Mouse (Mus musculus) heart, embryonic 10.5 days (tissue): ENCODE measurements around the gene Sv2c. TPM values are rescaled to one million over a fixed set of nuclear protein-coding genes. Genes with fewer than 3 reads are reported as not detected.

ENCODE experiments used
- DNase-seq: peaks from one replicate; pipeline ENCODE4 v3.0.0-alpha.2; 2017; ENCODE audit warnings: low spot score
- H3K27ac ChIP-seq: fragments of 300-500 bp; sonication (generic); 2 replicates; pipeline ENCODE4 v1.5.1; 2016; ENCODE audit warnings: mild to moderate bottlenecking
- H3K27me3 ChIP-seq: fragments of 300-500 bp; sonication (generic); 2 replicates; pipeline ENCODE4 v1.6.1; 2016; ENCODE audit warnings: mild to moderate bottlenecking; ENCODE audit not compliant: poor library complexity, insufficient read depth, severe bottlenecking
- H3K36me3 ChIP-seq: fragments of 300-500 bp; sonication (generic); 2 replicates; pipeline ENCODE4 v1.6.1; 2016; ENCODE audit warnings: mild to moderate bottlenecking, moderate library complexity
- H3K4me1 ChIP-seq: fragments of 300-500 bp; sonication (generic); 2 replicates; pipeline ENCODE4 v1.6.1; 2016; ENCODE audit warnings: mild to moderate bottlenecking
- H3K4me3 ChIP-seq: fragments of 300-500 bp; sonication (generic); 2 replicates; pipeline ENCODE4 v1.5.1; 2016; ENCODE audit warnings: mild to moderate bottlenecking, moderate library complexity
- H3K9me3 ChIP-seq: fragments of 300-500 bp; sonication (generic); 2 replicates; pipeline ENCODE4 v1.6.1; 2016; ENCODE audit warnings: mild to moderate bottlenecking, moderate library complexity
- WGBS: fragments of 180-500 bp; shearing (Covaris S2); methylation state at CpG from one replicate; pipeline ENCODE4 v1.1.7; 2016; 5-methylcytosine and 5-hydroxymethylcytosine counted together
- polyA plus RNA-seq: library from polyadenylated mRNA; unstranded; fragments of >200 nt; fragmentation: Nextera tagmentation; extraction: Ambion mirVana; gene quantifications from 2 replicates; pipeline ENCODE4 v1.2.1, GENCODE M21; 2016

Gene Sv2c
- polyA plus RNA-seq, 1 experiment from 2014 or later = 0.29 TPM

- 52% methylated on average over 19 of the region's 19 CpGs for WGBS
- Histone ChIP-seq H3K27ac (no peak overlapping the region), H3K4me1 (no peaks in the 10 kb centered on the region), H3K9me3 (no peaks in the 10 kb centered on the region), H3K4me3 (no peak overlapping the region), H3K27me3 (no peaks in the 10 kb centered on the region), H3K36me3 (no peaks in the 10 kb centered on the region)
- DNase-seq = no peak
These were observed 101.8 kb downstream of the Sv2c start for GRCm38 (mm10) chr13:96030368-96031223.

GRCm38 (mm10) chr13:96023858-96024257 is 108.5 kb downstream of the Sv2c start:
- H3K4me3 ChIP-seq = no peak overlapping the region
- no peaks in the 10 kb centered on the region for H3K9me3 ChIP-seq
- 80% methylated on average over 11 of the region's 11 CpGs for whole genome bisulfite sequencing
- no peak for DNase-seq
- no peaks in the 10 kb centered on the region for H3K4me1 ChIP-seq
- H3K27me3 ChIP-seq = no peaks in the 10 kb centered on the region
- H3K36me3 ChIP-seq = no peaks in the 10 kb centered on the region
- no peak overlapping the region for H3K27ac ChIP-seq

GRCm38 (mm10) chr13:96015516-96015915 is 116.9 kb downstream of the Sv2c start:
- Histone ChIP-seq H3K4me1 (peaks cover 6% of the 10 kb centered on the region), H3K27me3 (no peaks in the 10 kb centered on the region), H3K36me3 (no peaks in the 10 kb centered on the region), H3K4me3 (no peak overlapping the region), H3K9me3 (no peaks in the 10 kb centered on the region), H3K27ac (no peak overlapping the region)
- WGBS = 85% methylated on average over 3 of the region's 3 CpGs
- no peak for DNase-seq

GRCm38 (mm10) chr13:96010861-96011511 is 121.4 kb downstream of the Sv2c start:
- H3K9me3 ChIP-seq = no peaks in the 10 kb centered on the region
- H3K27me3 ChIP-seq = no peaks in the 10 kb centered on the region
- H3K4me1 ChIP-seq = peaks cover 6% of the 10 kb centered on the region
- WGBS = 38% methylated on average over 11 of the region's 11 CpGs
- no peaks in the 10 kb centered on the region for H3K36me3 ChIP-seq
- H3K4me3 ChIP-seq = 0 out of 2 replicates have a peak overlapping the region, but pooled peaks have one; percentile 3
- DNase-seq = no peak
- H3K27ac ChIP-seq = no peak overlapping the region

GRCm38 (mm10) chr13:96008975-96009374 is 123.4 kb downstream of the Sv2c start:
- peaks cover 4% of the 10 kb centered on the region; the same call in 1 of the 2 replicates for H3K27me3 ChIP-seq
- peak; percentile 55 for DNase-seq
- WGBS = 80% methylated on average over 9 of the region's 9 CpGs

GRCm38 (mm10) chr13:96008154-96008553 is 124.2 kb downstream of the Sv2c start:
- DNase-seq = peak; percentile 38
- Histone ChIP-seq H3K27me3 (peaks cover 9% of the 10 kb centered on the region; the same call in 1 of the 2 replicates), H3K9me3 (no peaks in the 10 kb centered on the region), H3K36me3 (no peaks in the 10 kb centered on the region), H3K27ac (no peak overlapping the region), H3K4me1 (peaks cover 6% of the 10 kb centered on the region), H3K4me3 (no peak overlapping the region)
- WGBS = 43% methylated on average over 3 of the region's 3 CpGs

More at GRCm38 (mm10) chr13:96008975-96009374, 123.4 kb downstream of the Sv2c start:
- peaks cover 6% of the 10 kb centered on the region for H3K4me1 ChIP-seq
- no peak overlapping the region for H3K27ac ChIP-seq
- no peaks in the 10 kb centered on the region for H3K36me3 ChIP-seq
- no peaks in the 10 kb centered on the region for H3K9me3 ChIP-seq
- no peak overlapping the region for H3K4me3 ChIP-seq

GRCm38 (mm10) chr13:96003539-96003938 is 128.8 kb downstream of the Sv2c start:
- no peak overlapping the region for H3K27ac ChIP-seq
- WGBS = 85% methylated on average over 3 of the region's 3 CpGs

GRCm38 (mm10) chr13:96002475-96002874 is 129.9 kb downstream of the Sv2c start:
- no peak overlapping the region for H3K27ac ChIP-seq
- H3K4me3 ChIP-seq = no peak overlapping the region
- H3K9me3 ChIP-seq = no peaks in the 10 kb centered on the region
- 30% methylated on average over 5 of the region's 5 CpGs for WGBS
- H3K4me1 ChIP-seq = no peaks in the 10 kb centered on the region; the same call in 1 of the 2 replicates
- H3K36me3 ChIP-seq = no peaks in the 10 kb centered on the region
- peaks cover 12% of the 10 kb centered on the region; the same call in 1 of the 2 replicates for H3K27me3 ChIP-seq
- no peak for DNase-seq

More at GRCm38 (mm10) chr13:96003539-96003938, 128.8 kb downstream of the Sv2c start:
- Histone ChIP-seq H3K4me3 (no peak overlapping the region), H3K4me1 (no peaks in the 10 kb centered on the region; the same call in 1 of the 2 replicates), H3K27me3 (peaks cover 12% of the 10 kb centered on the region; the same call in 1 of the 2 replicates), H3K9me3 (no peaks in the 10 kb centered on the region), H3K36me3 (no peaks in the 10 kb centered on the region)
- no peak for DNase-seq

GRCm38 (mm10) chr13:95999396-95999795 is 133.0 kb downstream of the Sv2c start:
- 79% methylated on average over 10 of the region's 10 CpGs for WGBS
- DNase-seq = no peak
- no peak overlapping the region for H3K4me3 ChIP-seq

GRCm38 (mm10) chr13:95997294-95997693 is 135.1 kb downstream of the Sv2c start:
- Histone ChIP-seq H3K27me3 (0 out of 2 replicates have a peak, but pooled peaks cover 3% of the 10 kb centered on the region), H3K4me1 (no peaks in the 10 kb centered on the region; the same call in 1 of the 2 replicates), H3K36me3 (no peaks in the 10 kb centered on the region), H3K4me3 (no peak overlapping the region), H3K27ac (no peak overlapping the region), H3K9me3 (no peaks in the 10 kb centered on the region)
- 40% methylated on average over 2 of the region's 2 CpGs for WGBS
- DNase-seq = no peak

More at GRCm38 (mm10) chr13:95999396-95999795, 133.0 kb downstream of the Sv2c start:
- H3K27me3 ChIP-seq = peaks cover 12% of the 10 kb centered on the region; the same call in 1 of the 2 replicates
- no peaks in the 10 kb centered on the region for H3K36me3 ChIP-seq
- no peaks in the 10 kb centered on the region for H3K9me3 ChIP-seq
- no peaks in the 10 kb centered on the region; the same call in 1 of the 2 replicates for H3K4me1 ChIP-seq
- H3K27ac ChIP-seq = no peak overlapping the region

- DNase-seq = no peak
- Histone ChIP-seq H3K27ac (no peak overlapping the region), H3K4me1 (no peaks in the 10 kb centered on the region)
These were observed 137.4 kb downstream of the Sv2c start for GRCm38 (mm10) chr13:95994705-95995703.

GRCm38 (mm10) chr13:95988181-95988580 is 144.2 kb downstream of the Sv2c start:
- WGBS = 80% methylated on average over 9 of the region's 9 CpGs
- H3K27ac ChIP-seq = no peak overlapping the region
- no peaks in the 10 kb centered on the region for H3K4me1 ChIP-seq
- H3K27me3 ChIP-seq = no peaks in the 10 kb centered on the region
- H3K36me3 ChIP-seq = no peaks in the 10 kb centered on the region
- no peaks in the 10 kb centered on the region for H3K9me3 ChIP-seq
- H3K4me3 ChIP-seq = no peak overlapping the region
- no peak for DNase-seq

More at GRCm38 (mm10) chr13:95994705-95995703, 137.4 kb downstream of the Sv2c start:
- Histone ChIP-seq H3K9me3 (no peaks in the 10 kb centered on the region), H3K27me3 (no peaks in the 10 kb centered on the region), H3K36me3 (no peaks in the 10 kb centered on the region), H3K4me3 (no peak overlapping the region)
- WGBS = 76% methylated on average over 27 of the region's 27 CpGs
